Mouse (Mus musculus): ENCODE data around the gene 1700067K01Rik. TPM values are rescaled to one million over a fixed set of nuclear protein-coding genes. Genes with fewer than 3 reads are reported as not detected.
"Not testable (repeated sequence)": the region's sequence is repeated elsewhere in the genome, so short reads cannot be mapped to it uniquely, and the experiment has no call there.

1700067K01Rik gene
- polyA plus RNA-seq, 1 experiment: 1.5 TPM

- Histone ChIP-seq H3K27ac (ENCODE audit: insufficient read depth, low read length) (no peak overlapping the region), H3K4me1 (ENCODE audit: control insufficient read depth, insufficient read depth, low read length) (no peaks in the 10 kb centered on the region), H3K36me3 (ENCODE audit: control insufficient read depth, insufficient read depth, low read length, poor library complexity, severe bottlenecking) (peaks cover 5% of the 10 kb centered on the region; the same call in 1 of the 2 replicates), H3K9ac (ENCODE audit: low read depth, poor library complexity, severe bottlenecking) (no peak overlapping the region), H3K9me3 (replicated peaks; ENCODE audit: control insufficient read depth, insufficient read depth, low read length, poor library complexity, severe bottlenecking) (no peaks in the 10 kb centered on the region), H3K4me3 (ENCODE audit: low read depth, low read length) (no peak overlapping the region), H3K27me3 (ENCODE audit: control insufficient read depth, insufficient read depth, low read length, poor library complexity, severe bottlenecking) (no peaks in the 10 kb centered on the region)
- TF ChIP-seq EP300 (IDR thresholded peaks at IDR 0.05; ENCODE audit: insufficient read depth, low read depth, low read length): no peak
- no peak for TF ChIP-seq POLR2A (IDR thresholded peaks at IDR 0.05; ENCODE audit: insufficient read depth, low read length)
- no peak for TF ChIP-seq CTCF (IDR thresholded peaks at IDR 0.05; ENCODE audit: low read depth, low read length)
Measured at GRCm38 (mm10) chr8:83978200-83978599, 23.1 kb upstream of the 1700067K01Rik start.

GRCm38 (mm10) chr8:83980250-83980649, 21.1 kb upstream of the 1700067K01Rik start:
- H3K36me3 ChIP-seq (ENCODE audit: control insufficient read depth, insufficient read depth, low read length, poor library complexity, severe bottlenecking): peaks cover 5% of the 10 kb centered on the region; the same call in 1 of the 2 replicates
- no peaks in the 10 kb centered on the region for H3K27me3 ChIP-seq (ENCODE audit: control insufficient read depth, insufficient read depth, low read length, poor library complexity, severe bottlenecking)
- TF ChIP-seq EP300 (IDR thresholded peaks at IDR 0.05; ENCODE audit: insufficient read depth, low read depth, low read length): no peak
- no peak for TF ChIP-seq POLR2A (IDR thresholded peaks at IDR 0.05; ENCODE audit: insufficient read depth, low read length)
- TF ChIP-seq CTCF (IDR thresholded peaks at IDR 0.05; ENCODE audit: low read depth, low read length): no peak
- no peak overlapping the region for H3K4me3 ChIP-seq (ENCODE audit: low read depth, low read length)
- H3K4me1 ChIP-seq (ENCODE audit: control insufficient read depth, insufficient read depth, low read length): no peaks in the 10 kb centered on the region
- no peak overlapping the region for H3K9ac ChIP-seq (ENCODE audit: low read depth, poor library complexity, severe bottlenecking)
- no peaks in the 10 kb centered on the region for H3K9me3 ChIP-seq (replicated peaks; ENCODE audit: control insufficient read depth, insufficient read depth, low read length, poor library complexity, severe bottlenecking)
- H3K27ac ChIP-seq (ENCODE audit: insufficient read depth, low read length): no peak overlapping the region

- TF ChIP-seq POLR2A (IDR thresholded peaks at IDR 0.05; ENCODE audit: insufficient read depth, low read length) (no peak), EP300 (IDR thresholded peaks at IDR 0.05; ENCODE audit: insufficient read depth, low read depth, low read length) (no peak), CTCF (IDR thresholded peaks at IDR 0.05; ENCODE audit: low read depth, low read length) (no peak)
- H3K9me3 ChIP-seq (replicated peaks; ENCODE audit: control insufficient read depth, insufficient read depth, low read length, poor library complexity, severe bottlenecking): no peaks in the 10 kb centered on the region
- H3K36me3 ChIP-seq (ENCODE audit: control insufficient read depth, insufficient read depth, low read length, poor library complexity, severe bottlenecking): peaks cover 5% of the 10 kb centered on the region; the same call in 1 of the 2 replicates
- H3K27me3 ChIP-seq (ENCODE audit: control insufficient read depth, insufficient read depth, low read length, poor library complexity, severe bottlenecking): no peaks in the 10 kb centered on the region
- no peaks in the 10 kb centered on the region for H3K4me1 ChIP-seq (ENCODE audit: control insufficient read depth, insufficient read depth, low read length)
- H3K27ac ChIP-seq (ENCODE audit: insufficient read depth, low read length): no peak overlapping the region
- no peak overlapping the region for H3K9ac ChIP-seq (ENCODE audit: low read depth, poor library complexity, severe bottlenecking)
- H3K4me3 ChIP-seq (ENCODE audit: low read depth, low read length): no peak overlapping the region
Measured at GRCm38 (mm10) chr8:83980845-83981244, 20.5 kb upstream of the 1700067K01Rik start.

GRCm38 (mm10) chr8:83981533-83981932, 19.8 kb upstream of the 1700067K01Rik start:
- Histone ChIP-seq H3K9ac (ENCODE audit: low read depth, poor library complexity, severe bottlenecking) (no peak overlapping the region), H3K36me3 (ENCODE audit: control insufficient read depth, insufficient read depth, low read length, poor library complexity, severe bottlenecking) (peaks cover 5% of the 10 kb centered on the region; the same call in 1 of the 2 replicates)

GRCm38 (mm10) chr8:83982449-83982848, 18.9 kb upstream of the 1700067K01Rik start:
- Histone ChIP-seq H3K27me3 (ENCODE audit: control insufficient read depth, insufficient read depth, low read length, poor library complexity, severe bottlenecking) (no peaks in the 10 kb centered on the region), H3K4me3 (ENCODE audit: low read depth, low read length) (no peak overlapping the region), H3K36me3 (ENCODE audit: control insufficient read depth, insufficient read depth, low read length, poor library complexity, severe bottlenecking) (peaks cover 5% of the 10 kb centered on the region; the same call in 1 of the 2 replicates), H3K9ac (ENCODE audit: low read depth, poor library complexity, severe bottlenecking) (no peak overlapping the region), H3K4me1 (ENCODE audit: control insufficient read depth, insufficient read depth, low read length) (no peaks in the 10 kb centered on the region), H3K27ac (ENCODE audit: insufficient read depth, low read length) (no peak overlapping the region), H3K9me3 (replicated peaks; ENCODE audit: control insufficient read depth, insufficient read depth, low read length, poor library complexity, severe bottlenecking) (no peaks in the 10 kb centered on the region)
- TF ChIP-seq EP300 (IDR thresholded peaks at IDR 0.05; ENCODE audit: insufficient read depth, low read depth, low read length): no peak
- no peak for TF ChIP-seq CTCF (IDR thresholded peaks at IDR 0.05; ENCODE audit: low read depth, low read length)
- no peak for TF ChIP-seq POLR2A (IDR thresholded peaks at IDR 0.05; ENCODE audit: insufficient read depth, low read length)

More at GRCm38 (mm10) chr8:83981533-83981932, 19.8 kb upstream of the 1700067K01Rik start:
- TF ChIP-seq POLR2A (IDR thresholded peaks at IDR 0.05; ENCODE audit: insufficient read depth, low read length) (no peak), EP300 (IDR thresholded peaks at IDR 0.05; ENCODE audit: insufficient read depth, low read depth, low read length) (no peak), CTCF (IDR thresholded peaks at IDR 0.05; ENCODE audit: low read depth, low read length) (no peak)
- Histone ChIP-seq H3K27ac (ENCODE audit: insufficient read depth, low read length) (no peak overlapping the region), H3K9me3 (replicated peaks; ENCODE audit: control insufficient read depth, insufficient read depth, low read length, poor library complexity, severe bottlenecking) (no peaks in the 10 kb centered on the region), H3K4me1 (ENCODE audit: control insufficient read depth, insufficient read depth, low read length) (no peaks in the 10 kb centered on the region), H3K4me3 (ENCODE audit: low read depth, low read length) (no peak overlapping the region), H3K27me3 (ENCODE audit: control insufficient read depth, insufficient read depth, low read length, poor library complexity, severe bottlenecking) (no peaks in the 10 kb centered on the region)

GRCm38 (mm10) chr8:83983222-83983621, 18.1 kb upstream of the 1700067K01Rik start:
- not testable (repeated sequence) for H3K36me3 ChIP-seq (ENCODE audit: control insufficient read depth, insufficient read depth, low read length, poor library complexity, severe bottlenecking); H3K4me3 ChIP-seq (ENCODE audit: low read depth, low read length); H3K9me3 ChIP-seq (replicated peaks; ENCODE audit: control insufficient read depth, insufficient read depth, low read length, poor library complexity, severe bottlenecking); H3K27ac ChIP-seq (ENCODE audit: insufficient read depth, low read length); H3K9ac ChIP-seq (ENCODE audit: low read depth, poor library complexity, severe bottlenecking); H3K4me1 ChIP-seq (ENCODE audit: control insufficient read depth, insufficient read depth, low read length); H3K27me3 ChIP-seq (ENCODE audit: control insufficient read depth, insufficient read depth, low read length, poor library complexity, severe bottlenecking)
- peak; percentile 26 for TF ChIP-seq CTCF (IDR thresholded peaks at IDR 0.05; ENCODE audit: low read depth, low read length)
